Mouse (Mus musculus): Measurements from ENCODE around the gene Rbm3.

- TF ChIP-seq CTCF (IDR thresholded peaks at IDR 0.05; ENCODE audit: control insufficient read depth, insufficient read depth, insufficient replicate concordance, low read depth, low read length) (no peak), POLR2A (IDR thresholded peaks at IDR 0.05; ENCODE audit: control insufficient read depth, low read depth, low read length) (no peak)
These were observed 44.7 kb downstream of the Rbm3 start for GRCm38 (mm10) chrX:8101017-8101416.
